Mouse (Mus musculus) frontal cortex, adult 2 months (tissue): ENCODE measurements around the gene Lrp11. TPM values are rescaled to one million over a fixed set of nuclear protein-coding genes. Genes with fewer than 3 reads are reported as not detected.

Source experiments
- DNase-seq, 2 experiments: peaks; one replicate each; pipeline ENCODE4 v3.0.0; 2022; ENCODE audit warnings: low spot score in 1 of 2; ENCODE audit errors: extremely low spot score in 1 of 2
- polyA plus RNA-seq: library from polyadenylated mRNA; depleted of rRNA; stranded (reverse); fragments of >200 nt; gene quantifications from 2 replicates; pipeline ENCODE4 v1.2.3, GENCODE M21; 2012; rRNA removed

Lrp11 gene
- polyA plus RNA-seq, 1 experiment: 113 TPM

- no peak for DNase-seq
Measured at GRCm38 (mm10) chr10:7622378-7622777, 32.8 kb downstream of the Lrp11 start.

DNA sequence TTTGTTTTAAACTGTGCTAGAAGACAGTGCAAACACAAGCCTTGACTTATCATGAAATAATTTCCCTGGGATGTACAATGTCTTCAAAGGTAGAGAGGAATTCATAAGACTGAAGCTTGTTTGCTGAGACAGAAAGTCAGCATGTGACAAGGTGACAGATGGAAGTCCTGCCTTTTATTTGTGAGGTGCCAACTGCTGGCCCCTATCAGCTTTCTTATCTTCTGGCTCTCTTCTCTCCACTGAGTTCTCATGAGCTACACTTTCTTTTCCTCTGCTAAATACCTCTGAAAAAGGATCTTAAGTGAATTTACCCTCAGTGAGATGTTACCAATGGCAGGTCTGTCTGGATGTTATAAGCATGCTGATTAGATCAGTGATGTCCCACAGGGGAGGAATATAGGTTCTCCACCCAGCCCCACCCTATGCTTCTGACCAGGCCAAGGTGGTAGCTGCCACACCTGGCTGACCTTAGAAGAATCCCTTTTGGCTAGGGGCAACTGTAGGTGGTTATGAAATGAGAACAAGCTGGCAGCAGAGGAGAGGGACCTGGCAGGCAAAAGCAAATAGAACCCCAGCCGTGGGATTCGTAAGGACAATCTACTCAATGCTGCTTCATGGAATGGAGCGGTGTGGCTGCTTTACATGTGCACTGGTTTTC, 34.4 kb downstream of the Lrp11 start:
- no peak for DNase-seq

DNA sequence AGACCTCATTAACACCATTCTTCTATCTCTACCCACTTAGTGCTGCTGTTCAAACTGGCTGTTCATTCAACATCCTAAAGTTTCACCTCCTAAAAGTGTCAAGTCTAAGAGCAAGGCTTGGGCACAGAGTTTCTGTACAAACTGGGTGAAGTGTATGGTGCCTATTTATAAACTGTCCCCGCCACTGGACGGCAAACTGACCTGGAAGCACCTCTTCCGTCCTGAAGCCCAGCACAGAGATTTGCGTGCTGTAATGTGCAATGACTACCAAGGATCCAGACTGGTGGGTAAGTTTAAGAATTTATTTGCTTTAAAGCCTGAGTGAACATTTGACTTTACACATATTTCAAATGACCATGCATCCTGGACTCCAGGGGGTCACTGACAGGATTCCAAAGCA, 39.5 kb downstream of the Lrp11 start:
- DNase-seq: no peak

- no peak for DNase-seq
Measured at GRCm38 (mm10) chr10:7630286-7630685, 40.7 kb downstream of the Lrp11 start.

- no peak for DNase-seq
Measured at GRCm38 (mm10) chr10:7630951-7631720, 41.5 kb downstream of the Lrp11 start.

DNA sequence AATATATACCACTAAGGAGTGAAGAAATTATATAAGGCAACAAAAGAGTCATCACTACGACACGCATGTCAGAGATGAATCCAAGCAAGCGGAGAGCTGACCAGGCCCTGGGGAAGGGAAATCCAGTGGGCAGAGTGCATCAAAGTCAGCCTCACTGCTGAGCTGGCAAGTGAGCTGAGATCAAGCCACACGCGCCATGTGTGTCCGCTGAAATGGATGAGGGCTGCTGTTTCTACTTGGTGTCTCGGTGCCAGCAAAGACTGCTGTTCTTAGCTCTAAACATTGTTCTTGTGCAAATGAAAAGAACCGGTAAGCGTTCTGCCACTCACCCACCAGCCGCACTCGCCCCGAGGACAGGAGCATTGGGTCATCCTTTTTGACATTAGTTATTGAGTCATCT, 50.8 kb downstream of the Lrp11 start:
- no peak for DNase-seq

DNA sequence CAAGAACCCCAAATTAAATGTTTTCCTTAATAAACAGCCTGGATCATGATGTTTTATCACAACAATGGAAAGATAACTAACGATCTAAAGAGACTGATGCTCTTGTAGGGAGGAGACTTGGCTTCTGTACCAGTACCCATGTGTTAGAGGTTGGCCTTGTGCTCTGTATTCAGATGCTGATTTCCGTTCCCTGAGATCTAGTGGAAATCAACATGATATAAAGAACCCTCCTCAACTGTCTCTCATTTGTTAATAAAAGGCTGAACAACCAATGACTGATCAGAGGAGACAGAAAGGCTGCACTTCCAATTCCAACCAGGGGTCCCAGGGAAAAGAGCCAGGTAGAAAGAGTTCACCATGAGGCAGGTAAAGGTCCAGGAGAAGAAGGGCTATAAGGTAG, 56.3 kb downstream of the Lrp11 start:
- DNase-seq: no peak

DNA sequence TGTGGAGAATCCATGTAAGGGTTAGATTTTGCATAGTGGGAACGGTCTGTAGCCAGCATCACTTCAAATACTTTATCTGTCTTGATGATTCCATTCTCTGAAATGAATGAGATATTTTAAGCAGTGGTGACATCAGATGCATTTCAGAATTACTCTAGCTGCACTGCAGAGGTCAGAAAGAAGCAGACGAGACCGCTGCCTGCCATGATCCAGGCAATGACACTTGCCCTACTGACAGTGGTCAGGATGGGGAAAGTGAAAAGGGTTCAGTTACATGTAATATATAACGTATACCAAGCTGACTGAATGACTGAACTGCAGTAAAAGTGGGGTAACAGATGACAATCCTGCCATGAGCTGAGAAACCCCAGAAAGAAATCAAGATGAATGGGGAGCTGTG, 59.5 kb downstream of the Lrp11 start:
- no peak for DNase-seq

DNA sequence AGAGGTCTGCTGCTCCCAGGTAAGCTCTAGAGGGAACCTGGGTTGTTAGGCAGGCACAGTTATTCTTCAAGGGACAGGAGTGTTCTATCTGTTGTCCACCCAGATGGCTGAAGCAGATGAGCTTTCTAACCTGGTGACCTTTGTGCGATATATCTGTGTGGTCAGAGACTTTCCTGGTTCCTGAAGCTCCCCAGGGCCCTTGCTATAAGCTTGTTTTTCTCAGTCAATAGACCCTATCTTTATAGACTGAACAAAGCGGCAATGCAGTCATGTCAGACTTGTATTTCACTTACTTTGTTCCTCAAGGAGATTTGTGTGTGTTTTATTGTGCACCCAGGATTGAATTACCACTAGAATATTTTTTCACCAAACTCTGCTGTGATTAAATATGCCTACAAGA, 61.5 kb downstream of the Lrp11 start:
- no peak for DNase-seq

- no peak for DNase-seq
Measured at GRCm38 (mm10) chr10:7662471-7663141, 73.0 kb downstream of the Lrp11 start.

- DNase-seq: peak; percentile 72 to 91
Measured at GRCm38 (mm10) chr10:7663159-7664026, 73.8 kb downstream of the Lrp11 start.

GRCm38 (mm10) chr10:7664027-7664526, 74.5 kb downstream of the Lrp11 start:
- no peak for DNase-seq

GRCm38 (mm10) chr10:7664889-7665288, 75.3 kb downstream of the Lrp11 start:
- no peak for DNase-seq

GRCm38 (mm10) chr10:7667342-7667802, 77.8 kb downstream of the Lrp11 start, which contains the start of gene Nup43:
Nup43 (plus strand) TSS chr10:7667503.
- peak; percentile 78 to 93 for DNase-seq

GRCm38 (mm10) chr10:7673673-7674072, 84.1 kb downstream of the Lrp11 start:
- no peak for DNase-seq

Other genes starting within 250 kb of the Lrp11 start
- gene Ulbp1, start 116.2 kb upstream of the Lrp11 start, polyA plus RNA-seq: 0.06 and 0.11 TPM in 2 replicates
- gene Nup43, start 77.7 kb downstream of the Lrp11 start, polyA plus RNA-seq: 6.7 and 7.7 TPM in 2 replicates
- gene Pcmt1, start 91.3 kb downstream of the Lrp11 start, polyA plus RNA-seq: 122 and 128 TPM in 2 replicates
- gene Lats1, start 91.4 kb downstream of the Lrp11 start, polyA plus RNA-seq: 18.0 and 19.2 TPM in 2 replicates
- 13.6 and 13.8 TPM in 2 replicates for gene Katna1, start 136.2 kb downstream of the Lrp11 start, polyA plus RNA-seq
- gene Ginm1, start 203.0 kb downstream of the Lrp11 start, polyA plus RNA-seq: 28.7 and 32.4 TPM in 2 replicates
- gene Ppil4, start 203.1 kb downstream of the Lrp11 start, polyA plus RNA-seq: 24.8 and 27.9 TPM in 2 replicates
- gene Zc3h12d, start 242.7 kb downstream of the Lrp11 start, polyA plus RNA-seq: 0.15 and 0.22 TPM in 2 replicates